Mouse (Mus musculus): ENCODE data around the gene Emilin3. TPM values are rescaled to one million over a fixed set of nuclear protein-coding genes. Genes with fewer than 3 reads are reported as not detected.
"Not testable (repeated sequence)": the region's sequence is repeated elsewhere in the genome, so short reads cannot be mapped to it uniquely, and the experiment has no call there.

The Emilin3 gene
- 0.75 and 1.2 TPM in 2 replicates for polyA plus RNA-seq (2014; fragmentation: Nextera tagmentation; extraction: Ambion mirVana)

- peak within 1 kb of the TSS; percentile 67 for H3K9ac ChIP-seq (ENCODE audit: low read length)
- peak; percentile 42; the same call in 1 of the 2 replicates for ATAC-seq (ENCODE audit: insufficient number of reproducible peaks, insufficient read depth, low FRiP score, low read depth)
- no peaks in the 10 kb centered on the region for H3K9me3 ChIP-seq (ENCODE audit: control insufficient read depth, low read length)
- peaks cover 10 to 25% of the 10 kb centered on the region in 2 experiments for H3K4me1 ChIP-seq (ENCODE audit: control insufficient read depth in 2 of 2, insufficient read depth in 2 of 2, low read length in 2 of 2)
- H3K4me2 ChIP-seq (ENCODE audit: low read length) = peak within 1 kb of the TSS; percentile 96
- no peaks in the 10 kb centered on the region for H3K36me3 ChIP-seq (ENCODE audit: control insufficient read depth, insufficient read depth, low read length)
- H3K4me3 ChIP-seq (ENCODE audit: control insufficient read depth in 1 of 2, insufficient read depth in 1 of 2, low read depth in 1 of 2, low read length in 2 of 2) = peak within 1 kb of the TSS; percentile 54 to 55
- 1% methylated on average over 38 of the region's 46 CpGs for WGBS
- no peak within 1 kb of the TSS for H3K27ac ChIP-seq (replicated peaks in 1 of 2; ENCODE audit: control insufficient read depth in 1 of 2, insufficient read depth in 1 of 2, low read depth in 2 of 2, low read length in 2 of 2)
- peaks cover 68% of the 10 kb centered on the region for H3K27me3 ChIP-seq (ENCODE audit: control insufficient read depth, insufficient read depth, low read length)
These were observed at the start of gene Emilin3 for GRCm38 (mm10) chr2:160912231-160912671. Gene Emilin3 (minus strand): TSS chr2:160912328.

- Histone ChIP-seq H3K4me3 (ENCODE audit: control insufficient read depth in 1 of 2, insufficient read depth in 1 of 2, low read depth in 1 of 2, low read length in 2 of 2) (no peak overlapping the region), H3K36me3 (ENCODE audit: control insufficient read depth, insufficient read depth, low read length) (peaks cover 87% of the 10 kb centered on the region), H3K27ac (replicated peaks in 1 of 2; ENCODE audit: control insufficient read depth in 1 of 2, insufficient read depth in 1 of 2, low read depth in 2 of 2, low read length in 2 of 2) (no peak overlapping the region), H3K9me3 (ENCODE audit: control insufficient read depth, low read length) (no peaks in the 10 kb centered on the region), H3K4me2 (ENCODE audit: low read length) (no peak overlapping the region), H3K27me3 (ENCODE audit: control insufficient read depth, insufficient read depth, low read length) (no peaks in the 10 kb centered on the region), H3K4me1 (ENCODE audit: control insufficient read depth in 2 of 2, insufficient read depth in 2 of 2, low read length in 2 of 2) (no peaks in the 10 kb centered on the region), H3K9ac (ENCODE audit: low read length) (no peak overlapping the region)
- WGBS = 90% methylated on average over 6 of the region's 6 CpGs
- ATAC-seq (ENCODE audit: insufficient number of reproducible peaks, insufficient read depth, low FRiP score, low read depth) = no peak
These were observed 49.0 kb upstream of the Emilin3 start for GRCm38 (mm10) chr2:160960956-160961646.

- peaks cover 87% of the 10 kb centered on the region for H3K36me3 ChIP-seq (ENCODE audit: control insufficient read depth, insufficient read depth, low read length)
- H3K4me2 ChIP-seq (ENCODE audit: low read length) = no peak overlapping the region
- WGBS = 87% methylated on average over 5 of the region's 5 CpGs
- ATAC-seq (ENCODE audit: insufficient number of reproducible peaks, insufficient read depth, low FRiP score, low read depth) = no peak
- H3K4me3 ChIP-seq (ENCODE audit: control insufficient read depth in 1 of 2, insufficient read depth in 1 of 2, low read depth in 1 of 2, low read length in 2 of 2) = no peak overlapping the region
- no peaks in the 10 kb centered on the region for H3K9me3 ChIP-seq (ENCODE audit: control insufficient read depth, low read length)
- H3K27me3 ChIP-seq (ENCODE audit: control insufficient read depth, insufficient read depth, low read length) = no peaks in the 10 kb centered on the region
- 0 out of 4 replicates have a peak, but pooled peaks cover 0 to 5% of the 10 kb centered on the region in 2 experiments for H3K4me1 ChIP-seq (ENCODE audit: control insufficient read depth in 2 of 2, insufficient read depth in 2 of 2, low read length in 2 of 2)
- H3K27ac ChIP-seq (replicated peaks in 1 of 2; ENCODE audit: control insufficient read depth in 1 of 2, insufficient read depth in 1 of 2, low read depth in 2 of 2, low read length in 2 of 2) = no peak overlapping the region
- no peak overlapping the region for H3K9ac ChIP-seq (ENCODE audit: low read length)
These were observed 47.8 kb upstream of the Emilin3 start for GRCm38 (mm10) chr2:160959901-160960300.

- no peaks in the 10 kb centered on the region for H3K9me3 ChIP-seq (ENCODE audit: control insufficient read depth, low read length)
- no peak overlapping the region for H3K4me2 ChIP-seq (ENCODE audit: low read length)
- H3K4me1 ChIP-seq (ENCODE audit: control insufficient read depth in 2 of 2, insufficient read depth in 2 of 2, low read length in 2 of 2) = peaks cover 0 to 11% of the 10 kb centered on the region in 2 experiments; a peak in 2 of 4 replicates
- ATAC-seq (ENCODE audit: insufficient number of reproducible peaks, insufficient read depth, low FRiP score, low read depth) = no peak
- H3K4me3 ChIP-seq (ENCODE audit: control insufficient read depth in 1 of 2, insufficient read depth in 1 of 2, low read depth in 1 of 2, low read length in 2 of 2) = no peak overlapping the region
- WGBS = 87% methylated on average over 5 of the region's 5 CpGs
- H3K27ac ChIP-seq (replicated peaks in 1 of 2; ENCODE audit: control insufficient read depth in 1 of 2, insufficient read depth in 1 of 2, low read depth in 2 of 2, low read length in 2 of 2) = no peak overlapping the region
- peaks cover 87% of the 10 kb centered on the region for H3K36me3 ChIP-seq (ENCODE audit: control insufficient read depth, insufficient read depth, low read length)
- no peak overlapping the region for H3K9ac ChIP-seq (ENCODE audit: low read length)
- no peaks in the 10 kb centered on the region for H3K27me3 ChIP-seq (ENCODE audit: control insufficient read depth, insufficient read depth, low read length)
These were observed 46.6 kb upstream of the Emilin3 start for GRCm38 (mm10) chr2:160958737-160959136.

- not testable (repeated sequence) for H3K9ac ChIP-seq (ENCODE audit: low read length); H3K4me3 ChIP-seq (ENCODE audit: control insufficient read depth in 1 of 2, insufficient read depth in 1 of 2, low read depth in 1 of 2, low read length in 2 of 2); H3K27me3 ChIP-seq (ENCODE audit: control insufficient read depth, insufficient read depth, low read length); H3K4me2 ChIP-seq (ENCODE audit: low read length); ATAC-seq (ENCODE audit: insufficient number of reproducible peaks, insufficient read depth, low FRiP score, low read depth); H3K9me3 ChIP-seq (ENCODE audit: control insufficient read depth, low read length); H3K27ac ChIP-seq (replicated peaks in 1 of 2; ENCODE audit: control insufficient read depth in 1 of 2, insufficient read depth in 1 of 2, low read depth in 2 of 2, low read length in 2 of 2)
- H3K4me1 ChIP-seq (ENCODE audit: control insufficient read depth in 2 of 2, insufficient read depth in 2 of 2, low read length in 2 of 2) = peaks cover 7 to 20% of the 10 kb centered on the region in 2 experiments
- peaks cover 87% of the 10 kb centered on the region for H3K36me3 ChIP-seq (ENCODE audit: control insufficient read depth, insufficient read depth, low read length)
These were observed 45.7 kb upstream of the Emilin3 start for GRCm38 (mm10) chr2:160957801-160958200.

- H3K9ac ChIP-seq (ENCODE audit: low read length); ATAC-seq (ENCODE audit: insufficient number of reproducible peaks, insufficient read depth, low FRiP score, low read depth); H3K4me3 ChIP-seq (ENCODE audit: control insufficient read depth in 1 of 2, insufficient read depth in 1 of 2, low read depth in 1 of 2, low read length in 2 of 2); H3K27ac ChIP-seq (replicated peaks in 1 of 2; ENCODE audit: control insufficient read depth in 1 of 2, insufficient read depth in 1 of 2, low read depth in 2 of 2, low read length in 2 of 2); H3K27me3 ChIP-seq (ENCODE audit: control insufficient read depth, insufficient read depth, low read length); H3K4me2 ChIP-seq (ENCODE audit: low read length); H3K9me3 ChIP-seq (ENCODE audit: control insufficient read depth, low read length): not testable (repeated sequence)
- Histone ChIP-seq H3K36me3 (ENCODE audit: control insufficient read depth, insufficient read depth, low read length) (peaks cover 86% of the 10 kb centered on the region), H3K4me1 (ENCODE audit: control insufficient read depth in 2 of 2, insufficient read depth in 2 of 2, low read length in 2 of 2) (peaks cover 7 to 24% of the 10 kb centered on the region in 2 experiments)
These were observed 45.2 kb upstream of the Emilin3 start for GRCm38 (mm10) chr2:160957307-160957706.

- Histone ChIP-seq H3K27ac (replicated peaks in 1 of 2; ENCODE audit: control insufficient read depth in 1 of 2, insufficient read depth in 1 of 2, low read depth in 2 of 2, low read length in 2 of 2) (no peak overlapping the region), H3K36me3 (ENCODE audit: control insufficient read depth, insufficient read depth, low read length) (peaks cover 87% of the 10 kb centered on the region), H3K4me2 (ENCODE audit: low read length) (no peak overlapping the region), H3K4me3 (ENCODE audit: control insufficient read depth in 1 of 2, insufficient read depth in 1 of 2, low read depth in 1 of 2, low read length in 2 of 2) (no peak overlapping the region), H3K9me3 (ENCODE audit: control insufficient read depth, low read length) (no peaks in the 10 kb centered on the region), H3K4me1 (ENCODE audit: control insufficient read depth in 2 of 2, insufficient read depth in 2 of 2, low read length in 2 of 2) (peaks cover 7 to 24% of the 10 kb centered on the region in 2 experiments), H3K9ac (ENCODE audit: low read length) (no peak overlapping the region), H3K27me3 (ENCODE audit: control insufficient read depth, insufficient read depth, low read length) (no peaks in the 10 kb centered on the region)
- 60% methylated on average over 7 of the region's 7 CpGs for WGBS
- no peak for ATAC-seq (ENCODE audit: insufficient number of reproducible peaks, insufficient read depth, low FRiP score, low read depth)
These were observed 43.2 kb upstream of the Emilin3 start for GRCm38 (mm10) chr2:160955331-160955730.

GRCm38 (mm10) chr2:160954541-160954940 is 42.4 kb upstream of the Emilin3 start:
- H3K9ac ChIP-seq (ENCODE audit: low read length) = no peak overlapping the region
- 85% methylated on average over 3 of the region's 3 CpGs for WGBS

More at GRCm38 (mm10) chr2:160954541-160954940, 42.4 kb upstream of the Emilin3 start:
- no peaks in the 10 kb centered on the region for H3K27me3 ChIP-seq (ENCODE audit: control insufficient read depth, insufficient read depth, low read length)
- H3K36me3 ChIP-seq (ENCODE audit: control insufficient read depth, insufficient read depth, low read length) = peaks cover 87% of the 10 kb centered on the region
- H3K9me3 ChIP-seq (ENCODE audit: control insufficient read depth, low read length) = no peaks in the 10 kb centered on the region
- H3K4me1 ChIP-seq (ENCODE audit: control insufficient read depth in 2 of 2, insufficient read depth in 2 of 2, low read length in 2 of 2) = peaks cover 7 to 24% of the 10 kb centered on the region in 2 experiments
- H3K4me2 ChIP-seq (ENCODE audit: low read length) = no peak overlapping the region
- ATAC-seq (ENCODE audit: insufficient number of reproducible peaks, insufficient read depth, low FRiP score, low read depth) = no peak
- no peak overlapping the region for H3K4me3 ChIP-seq (ENCODE audit: control insufficient read depth in 1 of 2, insufficient read depth in 1 of 2, low read depth in 1 of 2, low read length in 2 of 2)
- H3K27ac ChIP-seq (replicated peaks in 1 of 2; ENCODE audit: control insufficient read depth in 1 of 2, insufficient read depth in 1 of 2, low read depth in 2 of 2, low read length in 2 of 2) = no peak overlapping the region

Data from heart, embryonic 14.5 days (tissue).